Mouse (Mus musculus) CD4-positive helper T cell, adult 2 months (primary cell): ENCODE results near the gene Hapln1.

Experiments used
- DNase-seq: peaks from one replicate; pipeline ENCODE4 v3.0.0-alpha.2; 2012; ENCODE audit warnings: low read depth, missing footprints, low spot score

The Hapln1 gene

GRCm38 (mm10) chr13:89597354-89597753, 57.8 kb downstream of the Hapln1 start:
- no peak for DNase-seq

GRCm38 (mm10) chr13:89600466-89600865, 60.9 kb downstream of the Hapln1 start:
- no peak for DNase-seq

GRCm38 (mm10) chr13:89603336-89603735, 63.7 kb downstream of the Hapln1 start:
- DNase-seq: no peak

GRCm38 (mm10) chr13:89607399-89607798, 67.8 kb downstream of the Hapln1 start:
- DNase-seq: no peak

- no peak for DNase-seq
These were observed 79.5 kb downstream of the Hapln1 start for GRCm38 (mm10) chr13:89619064-89619463.

- peak; percentile 31 for DNase-seq
These were observed 94.6 kb downstream of the Hapln1 start for GRCm38 (mm10) chr13:89634137-89634683.

- no peak for DNase-seq
These were observed 97.4 kb downstream of the Hapln1 start for GRCm38 (mm10) chr13:89637012-89637411.

GRCm38 (mm10) chr13:89645589-89645988, 106.0 kb downstream of the Hapln1 start:
- no peak for DNase-seq

- DNase-seq: no peak
These were observed 113.2 kb downstream of the Hapln1 start for GRCm38 (mm10) chr13:89652773-89653172.

GRCm38 (mm10) chr13:89653279-89653678, 113.7 kb downstream of the Hapln1 start:
- DNase-seq: no peak

- no peak for DNase-seq
These were observed 117.5 kb downstream of the Hapln1 start for GRCm38 (mm10) chr13:89657046-89657445.
